Mouse (Mus musculus): Measurements from ENCODE around the gene Bmf.

Gene Bmf

GRCm38 (mm10) chr2:118512418-118513377 is 36.8 kb downstream of the Bmf start:
- in situ Hi-C loops (cut with MboI, MseI) = no loop called here

- in situ Hi-C loops (cut with MboI, MseI) = no loop called here
These were observed 37.6 kb downstream of the Bmf start for GRCm38 (mm10) chr2:118511779-118512417.

- in situ Hi-C loops (cut with MboI, MseI) = no loop called here
These were observed 38.8 kb downstream of the Bmf start for GRCm38 (mm10) chr2:118510447-118511310.

GRCm38 (mm10) chr2:118509688-118510446 is 39.6 kb downstream of the Bmf start:
- in situ Hi-C loops (cut with MboI, MseI) = no loop called here

GRCm38 (mm10) chr2:118507126-118507525 is 42.4 kb downstream of the Bmf start:
- in situ Hi-C loops (cut with MboI, MseI) = no loop called here

GRCm38 (mm10) chr2:118500191-118500590 is 49.3 kb downstream of the Bmf start:
- in situ Hi-C loops (cut with MboI, MseI) = loop anchor here (5.0 kb wide), 1 partner anchor 42 kb away; no protein-coding TSS in a partner anchor

GRCm38 (mm10) chr2:118499135-118499961 is 50.1 kb downstream of the Bmf start:
- in situ Hi-C loops (cut with MboI, MseI) = no loop called here

GRCm38 (mm10) chr2:118498476-118498875 is 51.0 kb downstream of the Bmf start:
- in situ Hi-C loops (cut with MboI, MseI) = no loop called here

GRCm38 (mm10) chr2:118497890-118498289 is 51.6 kb downstream of the Bmf start:
- in situ Hi-C loops (cut with MboI, MseI) = no loop called here

GRCm38 (mm10) chr2:118495024-118495423 is 54.5 kb downstream of the Bmf start:
- in situ Hi-C loops (cut with MboI, MseI) = no loop called here

- in situ Hi-C loops (cut with MboI, MseI) = no loop called here
These were observed 57.6 kb downstream of the Bmf start for GRCm38 (mm10) chr2:118491741-118492395.

GRCm38 (mm10) chr2:118491281-118491731 is 58.2 kb downstream of the Bmf start:
- in situ Hi-C loops (cut with MboI, MseI) = no loop called here

- in situ Hi-C loops (cut with MboI, MseI) = no loop called here
These were observed 59.0 kb downstream of the Bmf start for GRCm38 (mm10) chr2:118490241-118491091.

GRCm38 (mm10) chr2:118487806-118488205 is 61.7 kb downstream of the Bmf start:
- in situ Hi-C loops (cut with MboI, MseI) = loop anchor here (5.0 kb wide), 1 partner anchor 119 kb away; no protein-coding TSS in a partner anchor

- in situ Hi-C loops (cut with MboI, MseI) = loop anchor here (5.0 kb wide), 1 partner anchor 120 kb away; no protein-coding TSS in a partner anchor
These were observed 62.6 kb downstream of the Bmf start for GRCm38 (mm10) chr2:118486933-118487332.

- in situ Hi-C loops (cut with MboI, MseI) = loop anchor here (5.0 kb wide), 1 partner anchor 122 kb away; no protein-coding TSS in a partner anchor
These were observed 64.1 kb downstream of the Bmf start for GRCm38 (mm10) chr2:118485415-118485814.

GRCm38 (mm10) chr2:118484386-118484898 is 65.0 kb downstream of the Bmf start:
- in situ Hi-C loops (cut with MboI, MseI) = no loop called here

GRCm38 (mm10) chr2:118483032-118483431 is 66.5 kb downstream of the Bmf start:
- in situ Hi-C loops (cut with MboI, MseI) = no loop called here
